Mouse (Mus musculus): ENCODE measurements around the gene Nemp2.

The Nemp2 gene

DNA sequence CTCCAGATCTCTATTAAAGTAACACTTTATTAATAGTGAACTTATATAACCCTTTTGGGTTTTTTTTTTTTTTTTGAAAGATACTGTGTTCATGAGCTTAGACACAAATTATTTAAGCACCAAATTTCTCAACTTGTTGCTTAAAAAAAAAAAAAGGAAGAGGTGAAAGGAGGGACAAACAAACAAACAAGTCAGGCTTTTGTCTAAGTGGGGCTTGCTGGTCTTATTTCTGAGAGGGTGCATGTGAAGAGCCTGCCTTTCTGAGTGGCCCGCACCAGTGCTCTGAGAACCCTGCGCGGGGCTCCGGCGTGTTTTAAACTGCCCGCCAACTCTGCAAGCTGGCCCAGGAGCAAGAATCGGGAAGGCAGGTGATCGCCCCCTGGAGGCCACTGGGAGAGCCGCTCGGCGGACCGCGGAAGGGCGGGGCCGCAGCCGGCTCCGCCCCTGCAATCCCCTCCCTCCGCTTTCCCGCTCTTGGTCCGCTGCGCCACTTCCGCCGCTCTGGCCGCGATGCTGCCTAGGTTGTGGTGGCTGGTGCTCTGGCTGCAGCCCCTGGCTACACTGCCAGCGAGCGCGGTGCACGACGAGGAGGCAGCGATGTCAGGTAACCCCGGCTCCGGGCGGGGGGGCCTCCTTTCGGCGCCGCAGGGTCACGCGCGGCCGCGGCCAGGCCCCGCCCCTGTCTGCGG is at the start of gene Nemp2:
Gene Nemp2, plus strand, starts transcription at position 456 of the 689 bp plus-strand sequence.
- DNase-seq (ENCODE audit: extremely low spot score, low read depth, low spot score) = no peak

DNA sequence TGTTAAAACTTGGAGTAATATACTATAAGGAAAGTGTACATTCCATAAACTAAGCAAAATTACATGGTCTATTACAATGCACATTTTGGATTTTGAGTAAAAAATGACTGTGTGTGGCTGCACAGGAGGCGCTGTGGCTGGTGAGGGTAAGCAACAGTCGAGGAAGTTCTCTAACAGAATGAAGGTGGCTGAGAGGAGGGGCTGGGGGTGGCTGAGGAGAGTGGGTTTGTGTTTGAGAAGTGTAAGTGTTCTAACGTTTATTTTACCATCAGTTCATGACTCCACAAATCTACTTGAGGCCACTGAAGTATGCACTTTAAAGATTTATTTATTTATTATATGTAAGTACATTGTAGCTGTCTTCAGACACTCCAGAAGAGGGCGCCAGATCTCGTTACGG is 48.8 kb upstream of the Nemp2 start:
- no peak for DNase-seq (ENCODE audit: extremely low spot score, low read depth, low spot score)

DNA sequence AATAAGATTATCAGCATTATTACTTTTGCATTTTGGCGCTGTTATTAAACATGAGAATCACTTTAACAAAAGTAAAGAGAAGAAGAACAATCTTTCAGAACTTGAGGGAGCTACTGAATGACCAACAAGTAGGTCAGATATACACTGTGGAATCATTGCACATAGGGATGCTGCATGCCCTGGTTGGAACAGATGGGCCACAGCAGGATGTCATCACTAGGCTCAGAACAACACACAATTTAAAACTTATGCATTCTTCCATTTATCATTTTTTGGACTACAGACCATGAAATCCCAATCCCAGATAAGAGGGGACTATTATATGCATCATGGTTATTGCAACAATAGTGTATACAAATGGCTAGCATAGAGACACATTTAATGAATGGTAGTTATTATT is 47.6 kb upstream of the Nemp2 start:
- DNase-seq (ENCODE audit: extremely low spot score, low read depth, low spot score) = no peak

DNA sequence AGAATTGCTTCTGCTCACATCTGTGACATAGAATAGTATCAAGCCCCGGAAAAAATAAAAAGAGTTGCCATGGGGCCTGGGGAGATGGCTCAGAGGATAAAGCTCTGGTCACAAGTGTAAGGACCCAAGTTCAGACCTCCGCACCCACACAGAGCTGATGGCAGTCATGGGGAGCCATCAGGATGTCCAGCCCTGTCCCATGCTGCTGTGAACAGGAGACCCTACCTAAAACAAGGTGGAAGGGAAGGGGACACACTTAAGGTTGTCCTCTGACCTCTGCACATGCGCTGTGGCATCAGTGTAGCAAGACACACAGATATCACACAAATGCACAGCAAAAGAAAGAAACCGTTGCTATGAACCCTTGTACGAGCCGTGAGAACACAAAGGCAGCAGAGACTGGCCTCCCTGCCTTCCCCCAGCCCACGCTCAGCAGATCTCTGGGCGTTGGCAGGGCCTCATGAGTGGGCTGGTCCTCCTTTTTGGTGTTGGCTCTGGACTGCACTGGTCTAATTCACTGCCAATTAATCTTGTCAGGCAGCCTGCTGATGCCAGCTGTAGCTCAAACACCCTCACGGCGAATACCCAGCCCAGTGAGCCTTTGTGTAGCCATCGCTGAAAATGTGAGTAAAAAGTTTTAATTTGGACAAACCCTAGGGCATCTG is 33.4 kb upstream of the Nemp2 start:
- DNase-seq (ENCODE audit: extremely low spot score, low read depth, low spot score) = no peak

DNA sequence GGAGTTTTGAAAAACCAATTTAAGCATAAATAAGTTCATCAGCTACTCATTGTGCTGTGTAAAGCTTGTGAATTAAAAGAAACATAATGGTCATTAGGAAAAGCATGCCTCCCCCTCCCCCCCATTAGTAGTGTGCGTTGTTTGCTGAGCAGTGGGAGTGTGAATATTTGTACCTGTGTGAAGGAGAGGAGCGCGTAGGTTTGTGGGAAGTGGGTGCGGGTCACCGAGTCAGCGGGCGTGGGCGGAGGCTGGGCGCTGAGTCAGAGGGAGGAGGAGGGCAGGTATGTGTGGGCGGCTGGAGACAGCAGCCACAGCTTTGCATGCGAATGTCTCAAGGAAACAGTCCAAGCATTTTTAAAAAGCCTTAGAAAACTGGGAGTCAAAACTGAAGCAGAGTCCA is 32.7 kb upstream of the Nemp2 start:
- no peak for DNase-seq (ENCODE audit: extremely low spot score, low read depth, low spot score)

DNA sequence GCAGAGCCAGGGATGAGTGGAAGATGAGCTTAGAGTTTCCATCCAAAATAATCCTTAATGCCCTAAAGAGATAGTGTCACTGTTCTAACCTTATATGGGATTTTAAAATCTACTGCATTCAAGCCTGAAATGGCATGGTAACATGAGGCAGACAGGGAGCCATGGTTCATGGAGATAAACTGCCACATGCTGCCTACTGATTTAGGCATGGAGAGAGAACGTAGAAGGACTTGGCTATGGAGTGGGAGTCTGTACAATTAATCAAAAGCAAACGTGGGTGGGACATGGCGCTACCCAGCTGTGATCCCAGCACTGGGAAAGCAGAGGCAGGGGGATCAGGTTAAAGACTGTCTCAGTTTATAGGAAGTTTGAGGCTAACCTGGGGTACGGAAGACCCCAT is 32.1 kb upstream of the Nemp2 start:
- DNase-seq (ENCODE audit: extremely low spot score, low read depth, low spot score) = no peak

DNA sequence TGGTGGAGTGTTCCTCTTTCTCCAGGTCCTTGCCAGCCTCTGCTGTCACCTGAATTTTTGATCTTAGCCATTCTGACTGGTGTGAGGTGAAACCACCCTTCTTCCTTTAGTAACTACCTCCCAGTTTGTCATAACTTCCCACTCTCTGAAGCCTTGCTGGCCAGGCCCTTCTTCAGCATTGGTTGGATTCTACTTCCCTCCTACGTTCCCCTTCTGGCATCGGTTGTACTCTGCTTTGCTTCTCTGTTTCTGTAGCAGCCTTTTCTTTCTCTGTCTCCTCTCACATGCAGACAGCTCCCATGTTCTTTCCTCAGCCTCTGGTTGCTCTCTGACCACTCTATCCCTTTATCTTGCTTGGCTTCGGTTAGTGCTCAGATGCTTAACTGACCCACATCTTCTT is 29.0 kb upstream of the Nemp2 start:
- no peak for DNase-seq (ENCODE audit: extremely low spot score, low read depth, low spot score)

DNA sequence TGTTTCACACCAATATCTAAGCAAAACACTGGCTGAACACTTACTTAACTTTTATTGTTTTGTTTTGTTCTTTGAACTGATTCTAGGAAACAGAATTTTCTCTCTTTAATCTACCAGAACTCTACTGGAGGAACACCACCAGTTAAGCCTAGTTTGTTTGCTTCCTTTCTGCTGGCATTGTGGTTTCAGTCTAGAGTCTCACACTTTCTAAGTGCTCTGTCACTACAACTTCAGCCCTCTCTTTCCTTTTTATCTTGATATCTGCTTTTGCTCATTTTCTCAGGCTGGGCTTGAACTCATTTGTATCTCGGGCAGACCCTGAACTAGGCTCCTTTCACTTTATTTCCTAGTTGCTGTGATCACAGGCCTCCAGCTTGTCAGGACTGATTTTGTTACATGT is 22.8 kb upstream of the Nemp2 start:
- no peak for DNase-seq (ENCODE audit: extremely low spot score, low read depth, low spot score)

DNA sequence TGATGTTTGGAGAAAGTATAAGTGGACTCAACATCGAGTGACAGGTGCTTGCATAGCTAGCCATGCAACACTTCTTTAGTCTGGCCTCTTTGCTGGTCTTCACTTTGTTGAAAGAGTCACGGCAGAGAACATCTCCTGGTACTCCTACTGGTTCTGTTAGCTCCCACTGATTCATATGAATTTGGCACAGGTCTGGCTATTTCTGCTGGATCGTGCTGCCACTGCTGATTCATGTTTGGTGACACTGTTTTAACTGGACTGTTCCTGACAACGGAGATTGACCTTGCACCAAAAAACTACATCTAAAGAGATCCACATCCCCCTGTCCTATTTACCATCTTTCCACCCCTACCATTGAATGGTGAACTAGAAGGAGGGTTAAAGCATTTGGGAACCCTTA is 22.0 kb upstream of the Nemp2 start:
- DNase-seq (ENCODE audit: extremely low spot score, low read depth, low spot score) = no peak

DNA sequence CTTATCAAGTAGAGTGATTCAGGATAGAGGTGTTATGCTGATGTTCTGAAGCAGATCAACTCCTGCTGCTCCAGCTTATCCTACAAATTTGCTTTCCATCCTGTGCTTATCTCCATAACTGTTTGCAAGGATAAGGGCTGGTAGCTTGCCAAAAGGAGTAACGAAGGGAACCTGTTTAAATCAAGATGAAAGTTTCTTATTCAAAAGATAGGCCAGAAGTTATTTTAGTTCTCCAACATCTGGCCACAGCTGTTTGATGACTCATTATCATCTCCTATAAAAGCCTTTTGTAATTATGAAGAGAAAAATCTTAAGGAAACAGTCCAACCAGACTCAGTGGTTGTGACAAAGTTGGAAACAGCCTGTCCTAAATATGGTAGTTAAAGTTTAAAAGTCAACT is 12.3 kb upstream of the Nemp2 start:
- no peak for DNase-seq (ENCODE audit: extremely low spot score, low read depth, low spot score)

DNA sequence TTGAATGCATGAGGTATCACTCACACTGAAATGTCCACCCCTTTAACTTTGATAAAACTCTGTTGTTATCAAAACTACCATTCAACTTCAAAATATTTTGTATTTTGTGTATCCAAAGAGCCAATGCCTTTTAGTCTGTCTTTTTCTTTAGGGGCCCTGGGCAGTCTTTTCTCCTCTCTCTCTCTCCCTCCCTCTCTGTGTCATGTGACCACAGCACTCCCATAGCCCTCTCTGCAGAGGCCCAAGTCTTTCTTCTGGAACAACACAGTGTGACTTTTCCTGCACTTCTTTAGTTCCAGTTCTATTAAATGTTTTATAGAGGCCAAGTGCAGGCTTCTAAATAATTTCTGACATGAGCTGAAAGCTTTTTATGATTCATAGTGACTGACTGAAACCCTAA is 10.1 kb upstream of the Nemp2 start:
- DNase-seq (ENCODE audit: extremely low spot score, low read depth, low spot score) = no peak

DNA sequence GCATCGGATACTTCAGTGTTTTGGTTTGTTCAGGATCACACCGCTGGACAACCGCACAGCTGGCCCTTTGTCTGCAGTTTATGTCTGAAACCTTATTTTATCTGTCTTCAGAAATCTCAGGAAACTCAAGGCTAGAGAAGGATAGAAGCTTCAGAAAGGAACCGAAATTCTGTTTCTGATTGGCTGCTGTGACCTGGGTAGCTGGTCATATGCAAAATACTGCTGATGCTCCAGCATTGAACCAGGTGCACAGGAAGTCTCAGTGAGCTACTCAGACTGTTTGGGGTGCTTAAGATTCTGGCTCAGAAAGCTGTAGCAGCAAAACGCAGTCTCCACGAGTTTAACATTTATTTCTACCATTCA is 415 bp downstream of the Nemp2 start:
- no peak for DNase-seq (ENCODE audit: extremely low spot score, low read depth, low spot score)

DNA sequence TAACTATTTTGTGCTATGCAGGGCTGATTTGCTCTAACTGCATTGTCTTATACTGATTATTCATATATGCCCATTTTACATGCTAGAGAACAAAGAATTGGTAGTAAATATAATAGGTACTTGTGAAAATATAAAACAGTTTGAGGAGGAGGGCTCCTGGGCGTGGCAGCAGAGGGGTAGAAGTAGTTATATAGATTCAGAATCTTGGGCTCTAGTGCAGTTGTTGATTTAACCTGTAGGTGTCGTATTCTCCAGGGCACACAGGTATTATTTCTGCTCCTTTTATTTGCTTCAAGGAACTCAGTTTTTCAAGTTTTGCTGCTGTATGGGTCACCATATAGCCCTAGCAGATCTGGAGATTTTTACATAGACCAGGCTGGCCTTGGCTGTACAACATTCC is 1.1 kb downstream of the Nemp2 start:
- no peak for DNase-seq (ENCODE audit: extremely low spot score, low read depth, low spot score)

DNA sequence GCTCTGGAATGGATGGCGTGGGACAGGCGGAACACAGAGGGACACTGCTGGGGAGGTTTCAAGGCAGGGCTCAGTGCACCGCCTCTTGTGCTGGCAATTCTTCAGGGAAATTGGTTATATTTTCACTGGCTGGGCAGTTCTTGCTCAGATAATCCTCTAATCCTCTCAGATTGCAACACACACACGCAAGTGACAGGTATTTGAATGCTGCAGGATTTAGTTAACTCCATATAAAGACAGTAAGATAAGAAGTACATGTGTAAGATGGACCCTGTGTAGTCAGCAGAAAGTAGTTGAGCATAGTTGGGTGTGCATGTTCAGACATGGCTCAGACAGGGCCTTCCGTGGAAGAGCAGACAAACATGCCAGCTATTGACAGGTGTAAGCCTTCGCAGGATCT is 3.7 kb downstream of the Nemp2 start:
- no peak for DNase-seq (ENCODE audit: extremely low spot score, low read depth, low spot score)

DNA sequence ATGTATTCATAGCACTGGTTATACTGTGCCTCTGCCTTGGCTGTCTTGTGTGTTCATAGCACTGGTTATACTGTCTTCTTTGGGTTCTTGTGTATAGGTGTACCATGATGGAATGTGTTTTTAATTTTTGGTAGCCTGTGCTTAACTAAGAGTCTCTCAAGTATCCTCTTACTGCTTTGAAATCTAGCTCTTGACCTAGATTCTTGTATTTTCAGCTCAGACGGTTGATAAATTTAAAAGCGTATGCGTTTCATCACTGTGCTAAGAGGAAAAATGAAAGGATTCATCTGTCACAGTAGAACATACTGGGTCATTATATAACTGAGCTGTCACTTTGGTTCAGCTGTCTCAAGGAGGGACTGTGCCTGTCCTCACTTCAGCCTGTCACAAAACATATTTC is 5.4 kb downstream of the Nemp2 start:
- no peak for DNase-seq (ENCODE audit: extremely low spot score, low read depth, low spot score)

DNA sequence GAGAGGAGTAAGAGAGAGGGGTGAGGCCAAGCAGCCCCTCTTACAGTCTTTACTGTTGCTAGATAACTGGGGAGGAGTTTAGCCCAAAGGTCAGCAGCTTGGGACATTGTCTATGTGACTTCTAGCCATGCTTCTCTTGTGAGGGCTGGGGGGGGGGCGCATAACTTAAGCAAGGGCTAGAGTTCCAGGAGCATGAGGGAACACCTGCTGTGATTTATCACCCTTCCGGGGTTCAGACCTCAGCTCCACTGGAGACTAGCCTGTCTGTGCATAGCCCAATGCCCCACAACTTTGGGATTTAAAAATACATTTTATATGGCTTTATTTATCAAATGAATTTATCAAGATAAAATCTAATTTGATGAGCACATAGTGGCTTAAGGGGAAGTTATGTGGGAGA is 7.6 kb downstream of the Nemp2 start:
- DNase-seq (ENCODE audit: extremely low spot score, low read depth, low spot score) = no peak

DNA sequence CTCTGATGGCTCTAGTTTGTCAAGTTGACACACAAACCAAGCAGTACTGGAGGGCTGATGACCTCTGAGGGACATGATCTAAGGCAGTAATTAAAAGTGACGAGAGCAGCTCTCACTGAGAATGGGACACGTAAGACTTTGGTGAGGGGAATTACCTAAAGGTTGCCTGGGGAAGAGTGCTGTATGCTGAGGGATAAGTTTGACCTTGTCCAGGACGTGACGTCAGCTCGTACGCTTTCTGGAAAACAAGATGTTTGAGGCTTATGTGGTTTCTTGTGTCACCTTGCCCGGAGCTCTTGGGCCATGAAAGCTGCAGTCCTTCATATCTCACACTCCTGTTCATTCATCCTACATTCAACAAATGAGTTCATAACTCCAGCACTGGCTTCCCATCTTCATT is 8.6 kb downstream of the Nemp2 start:
- no peak for DNase-seq (ENCODE audit: extremely low spot score, low read depth, low spot score)

DNA sequence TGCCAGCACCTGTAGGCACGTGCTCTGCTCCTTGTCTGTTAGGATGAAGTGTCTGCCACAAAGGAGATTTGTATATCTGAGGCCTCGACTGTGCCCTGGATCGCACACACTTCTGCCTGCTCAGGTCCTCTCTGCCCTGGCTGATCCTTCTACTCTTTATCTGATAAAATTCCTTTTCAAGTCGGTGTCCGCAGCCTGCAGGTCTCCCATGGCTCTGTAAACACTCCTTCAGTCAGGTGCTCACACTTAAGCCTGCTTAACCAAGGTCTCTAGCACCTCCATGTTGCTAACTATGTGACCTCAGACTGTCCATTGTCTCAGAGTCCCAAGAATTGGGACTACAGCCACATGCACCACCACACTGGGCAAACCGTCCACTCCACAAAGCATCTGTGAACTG is 9.8 kb downstream of the Nemp2 start:
- DNase-seq (ENCODE audit: extremely low spot score, low read depth, low spot score) = no peak

DNA sequence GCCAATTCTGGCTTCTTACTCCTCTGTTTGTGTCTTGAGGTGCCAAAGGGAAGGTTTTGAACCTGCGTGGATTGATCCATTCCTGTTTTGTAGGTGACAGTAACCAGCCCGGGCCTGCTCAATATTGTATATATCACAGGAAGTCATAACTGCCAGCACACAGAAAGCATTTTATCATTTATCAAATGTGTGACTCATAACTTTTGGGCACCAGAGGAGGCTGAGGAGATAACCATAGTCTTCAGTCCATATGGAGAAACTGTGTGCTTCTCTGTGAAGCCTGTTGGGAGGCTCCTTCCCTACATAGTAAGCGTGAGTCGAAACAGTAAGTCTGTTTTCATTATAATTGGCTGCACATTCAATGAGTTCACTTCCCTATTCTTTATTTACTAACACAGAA is 10.2 kb downstream of the Nemp2 start:
- DNase-seq (ENCODE audit: extremely low spot score, low read depth, low spot score) = no peak

DNA sequence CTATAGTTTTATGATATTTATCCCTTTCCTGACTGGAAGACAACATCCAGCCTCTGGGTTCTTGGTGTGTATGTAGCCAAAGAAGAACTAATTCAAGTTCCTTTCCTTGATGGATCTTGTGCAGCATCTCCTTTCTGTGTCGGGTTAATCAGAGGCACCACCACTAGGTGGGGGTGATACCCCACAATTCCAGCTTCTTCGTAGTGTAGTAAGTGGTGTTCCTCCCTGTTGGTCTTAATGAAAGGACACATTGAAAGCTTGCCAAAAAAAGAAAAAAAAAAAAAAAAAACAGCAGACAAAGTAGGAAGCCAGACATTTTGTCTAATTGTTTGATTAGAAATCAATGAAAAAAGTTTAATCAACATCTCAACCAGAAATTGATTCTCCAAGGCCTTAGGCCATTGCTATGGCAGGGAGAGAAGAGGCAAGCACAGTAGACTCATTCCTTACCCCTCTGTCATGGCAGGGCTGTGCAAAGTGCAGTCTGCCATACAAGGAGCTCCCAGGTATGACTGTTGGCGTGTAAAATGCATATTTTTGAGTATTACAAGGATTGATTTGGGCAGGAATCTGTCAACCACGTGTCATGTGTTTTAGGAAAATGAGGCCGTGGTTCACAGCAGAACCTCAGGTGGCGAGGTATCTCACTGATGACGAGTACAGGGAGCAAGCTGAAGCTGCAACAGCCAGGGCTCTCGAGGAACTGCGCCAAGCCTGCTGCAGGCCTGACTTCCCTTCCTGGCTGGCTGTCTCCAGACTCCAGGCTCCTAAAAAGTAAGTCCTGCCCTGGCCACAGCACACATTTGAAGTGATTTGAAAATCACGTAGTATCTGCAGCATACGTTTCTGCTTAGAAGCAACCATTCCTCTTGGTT is 17.9 kb downstream of the Nemp2 start:
- no peak for DNase-seq (ENCODE audit: extremely low spot score, low read depth, low spot score)

DNA sequence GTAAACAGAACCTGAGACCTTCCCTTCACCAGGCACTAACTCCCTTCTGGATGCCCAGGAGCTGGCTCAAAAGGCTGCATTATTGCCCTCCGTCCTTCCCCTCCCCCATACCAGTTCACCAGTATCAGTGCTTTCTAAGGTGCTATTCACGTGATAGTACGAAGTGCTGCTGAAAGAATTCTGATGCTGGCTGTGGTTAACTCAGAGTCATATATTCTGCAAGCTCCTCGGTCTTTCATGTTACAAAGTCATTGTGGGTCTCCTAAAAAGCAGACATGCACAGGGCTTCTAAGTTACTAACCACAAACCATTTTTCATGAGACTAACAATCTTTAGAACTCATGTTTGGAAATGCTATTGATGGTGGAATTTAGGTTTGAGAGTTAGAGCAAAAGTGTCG is 19.6 kb downstream of the Nemp2 start:
- no peak for DNase-seq (ENCODE audit: extremely low spot score, low read depth, low spot score)

DNA sequence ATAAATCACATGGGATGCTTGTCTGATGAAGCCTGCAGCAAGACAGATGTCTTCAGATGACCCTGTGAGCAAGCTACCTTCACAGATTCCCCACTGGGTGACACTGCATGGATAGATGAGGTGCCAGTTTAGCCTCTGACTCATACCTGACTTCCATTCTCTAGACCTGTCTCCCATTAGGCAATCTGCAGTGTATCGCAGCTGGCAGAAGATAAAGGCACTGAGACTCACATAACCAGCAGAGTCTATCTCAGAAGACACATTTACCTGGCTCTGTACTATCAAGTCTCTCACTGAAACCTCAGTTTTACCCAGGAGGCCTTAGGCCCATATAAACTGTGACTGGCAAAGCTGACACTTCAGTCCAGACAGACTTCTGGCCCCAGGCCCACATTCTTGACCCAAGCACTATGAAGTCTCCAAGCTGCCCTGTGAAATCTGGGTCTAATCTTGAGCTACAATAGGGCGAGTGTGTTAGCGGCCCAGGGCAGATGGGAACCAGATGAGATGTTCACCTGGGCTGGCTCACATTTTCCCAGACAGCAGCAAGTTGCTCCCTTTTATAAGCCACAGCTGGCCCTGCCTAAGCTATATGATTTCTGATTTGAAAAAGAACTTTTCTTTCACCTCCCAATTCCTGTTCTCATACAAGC is 22.2 kb downstream of the Nemp2 start:
- DNase-seq (ENCODE audit: extremely low spot score, low read depth, low spot score) = no peak
